Mouse (Mus musculus) forebrain, embryonic 12.5 days (tissue): ENCODE results near the gene Ubc. TPM values are rescaled to one million over a fixed set of nuclear protein-coding genes. Genes with fewer than 3 reads are reported as not detected.

Experiments
- polyA plus RNA-seq: library from polyadenylated mRNA; unstranded; fragments of >200 nt; fragmentation: Nextera tagmentation; extraction: Ambion mirVana; gene quantifications from 2 replicates; pipeline ENCODE4 v1.2.1, GENCODE M21; 2016

Gene Ubc
- polyA plus RNA-seq, 1 experiment from 2014 or later: 1,114 TPM

Other genes starting within 250 kb of the Ubc start
- gene Ncor2, start 211.0 kb downstream of the Ubc start, polyA plus RNA-seq: 26.0 and 27.0 TPM in 2 replicates
- 31.5 and 38.7 TPM in 2 replicates for gene Scarb1, start 49.1 kb downstream of the Ubc start, polyA plus RNA-seq
- gene Gm10382, start 880 bp downstream of the Ubc start, polyA plus RNA-seq: 0.91 and 0.97 TPM in 2 replicates
- 16.5 and 17.1 TPM in 2 replicates for gene Dhx37, start 43.9 kb upstream of the Ubc start, polyA plus RNA-seq
- gene Bri3bp, start 51.4 kb upstream of the Ubc start, polyA plus RNA-seq: 37.4 and 43.0 TPM in 2 replicates
- 54.8 and 62.3 TPM in 2 replicates for gene Aacs, start 85.6 kb upstream of the Ubc start, polyA plus RNA-seq
- gene Tmem132b, start 141.6 kb upstream of the Ubc start, polyA plus RNA-seq: 1.6 and 1.8 TPM in 2 replicates